ENCODE assay signal across 8 mouse cellular contexts in the genomic region with DNA sequence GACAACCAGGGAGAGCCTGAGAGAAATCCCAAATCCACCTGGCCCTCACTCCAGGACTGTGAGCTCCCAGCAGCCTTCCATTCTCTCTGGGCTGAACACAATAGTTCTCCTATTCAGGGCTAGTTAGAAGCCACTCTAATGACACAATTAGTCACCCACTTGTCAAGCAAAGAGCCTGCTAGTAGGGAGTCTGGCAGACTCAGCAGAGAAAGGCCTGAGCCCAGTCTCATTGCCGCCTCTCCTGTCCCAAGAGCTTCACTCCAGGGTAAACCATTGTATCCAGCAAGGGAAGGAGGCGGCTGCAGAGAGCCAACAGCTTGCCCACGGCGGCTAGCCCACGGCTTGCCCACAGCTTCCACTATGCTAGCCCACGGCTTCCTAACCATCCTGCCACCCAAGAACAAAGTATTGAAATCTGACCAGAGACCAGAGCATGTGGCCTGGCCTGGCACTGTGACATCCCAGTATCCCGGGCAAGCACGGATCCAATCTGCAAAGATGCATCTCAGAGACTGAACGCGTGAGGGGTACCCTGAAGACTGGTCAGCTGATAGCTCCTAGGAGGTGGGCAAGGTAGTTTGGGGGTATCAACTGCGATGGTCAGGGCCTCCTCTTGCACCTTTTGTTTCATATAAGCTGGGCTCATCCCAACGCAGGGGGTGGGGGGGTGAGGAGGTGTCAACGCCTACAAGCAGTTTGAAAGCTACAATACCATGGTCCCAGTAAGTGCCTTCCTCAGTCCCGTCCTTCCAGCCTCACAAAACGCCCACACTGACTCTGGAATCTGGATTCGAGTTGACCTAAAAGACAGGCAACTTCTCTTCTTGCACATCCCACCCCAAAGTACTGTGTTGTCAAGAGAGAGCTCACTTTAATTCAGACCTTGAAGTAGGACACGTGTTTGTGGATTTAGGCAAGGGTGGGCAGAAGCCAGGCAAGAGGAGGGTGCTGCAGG. TPM values are rescaled to one million over a fixed set of nuclear protein-coding genes. Genes with fewer than 3 reads are reported as not detected.
DNase-seq lines count a peak whose midpoint lies in the region; ATAC-seq and TF ChIP-seq lines count a peak whose summit lies in the region.
"Had no signal": no experiment of that assay in that cellular context is flagged by ENCODE, and none has a peak within 500 bp of the region (broad histone marks: within the 10 kb centered on the region; RNA-seq: fewer than 3 reads in every experiment).

No protein-coding gene starts in this region.

- H3K36me3 ChIP-seq in spleen, adult 2 months (ENCODE audit: control insufficient read depth, insufficient read depth, low read length) = no peaks in the 10 kb centered on the region
- no peaks in the 10 kb centered on the region for H3K36me3 ChIP-seq in forebrain, embryonic 16.5 days (ENCODE audit: control insufficient read depth, insufficient read depth)
- H3K36me3 ChIP-seq in liver, embryonic 14.5 days (replicated peaks; ENCODE audit: control insufficient read depth, insufficient read depth, low read depth) = no peaks in the 10 kb centered on the region

- WGBS in spleen, adult 2 months = 71% methylated on average over 17 of the region's 17 CpGs
- 15% methylated on average over 17 of the region's 17 CpGs for WGBS in forebrain, embryonic 16.5 days
- 55% methylated on average over 17 of the region's 17 CpGs for WGBS in liver, embryonic 14.5 days (ENCODE audit: insufficient replicate concordance)

- TF ChIP-seq CTCF in spleen, adult 2 months (IDR thresholded peaks at IDR 0.05; ENCODE audit: extremely low read depth, insufficient read depth, insufficient read length, insufficient replicate concordance) = no peak
- no peak for TF ChIP-seq CTCF in liver, embryonic 14.5 days (IDR thresholded peaks at IDR 0.05; ENCODE audit: low read depth)

- ATAC-seq in forebrain, embryonic 16.5 days = no peak
- no peak for ATAC-seq in liver, embryonic 14.5 days (ENCODE audit: insufficient read depth)

- H3K4me2 ChIP-seq in forebrain, embryonic 16.5 days (ENCODE audit: low read length) = peak overlapping the region; percentile 76
- peak overlapping the region; percentile 50 for H3K4me2 ChIP-seq in liver, embryonic 14.5 days (ENCODE audit: low read depth)

- no peaks in the 10 kb centered on the region for H3K9me3 ChIP-seq in forebrain, embryonic 16.5 days (ENCODE audit: control insufficient read depth, low read length)
- H3K9me3 ChIP-seq in liver, embryonic 14.5 days (ENCODE audit: control insufficient read depth, low read length) = no peaks in the 10 kb centered on the region

- no peak overlapping the region; the same call in 1 of the 2 replicates for H3K27ac ChIP-seq in spleen, adult 2 months (ENCODE audit: insufficient read depth, low read length)
- H3K27ac ChIP-seq in forebrain, embryonic 16.5 days (ENCODE audit: low read length) = no peak overlapping the region
- no peak overlapping the region for H3K27ac ChIP-seq in liver, embryonic 14.5 days

- TF ChIP-seq EP300 in liver, embryonic 14.5 days (IDR thresholded peaks at IDR 0.05; ENCODE audit: low read depth) = no peak

- H3K4me1 ChIP-seq in spleen, adult 2 months (ENCODE audit: control insufficient read depth, insufficient read depth, insufficient read length) = peaks cover 6% of the 10 kb centered on the region; the same call in 1 of the 2 replicates
- H3K4me1 ChIP-seq in forebrain, embryonic 16.5 days (replicated peaks; ENCODE audit: control insufficient read depth, insufficient read depth, low read length) = peaks cover 18% of the 10 kb centered on the region
- peaks cover 0 to 4% of the 10 kb centered on the region in 2 experiments; a peak in 2 of 4 replicates for H3K4me1 ChIP-seq in liver, embryonic 14.5 days (replicated peaks; ENCODE audit: control insufficient read depth in 2 of 2, insufficient read depth in 2 of 2, low read length in 1 of 2)

- TF ChIP-seq POLR2A in spleen, adult 2 months (IDR thresholded peaks at IDR 0.05; ENCODE audit: low read depth, low read length) = no peak

- H3K4me3 ChIP-seq in spleen, adult 2 months (ENCODE audit: extremely low read depth, insufficient read depth, insufficient read length) = peak overlapping the region; percentile 51; the same call in 1 of the 2 replicates
- H3K4me3 ChIP-seq in forebrain, embryonic 16.5 days (replicated peaks; ENCODE audit: low read length) = peak overlapping the region; percentile 53
- H3K4me3 ChIP-seq in liver, embryonic 14.5 days (ENCODE audit: insufficient read depth in 1 of 2, low read depth in 2 of 2, low read length in 2 of 2) = peak overlapping the region; percentile 30 to 39; a peak in 2 of 4 replicates

- H3K27me3 ChIP-seq in spleen, adult 2 months (ENCODE audit: control insufficient read depth, insufficient read depth, low read length) = peaks cover 4% of the 10 kb centered on the region
- H3K27me3 ChIP-seq in forebrain, embryonic 16.5 days (replicated peaks; ENCODE audit: control insufficient read depth, insufficient read depth, low read length) = no peaks in the 10 kb centered on the region
- H3K27me3 ChIP-seq in liver, embryonic 14.5 days (ENCODE audit: control insufficient read depth, insufficient read depth, low read length) = peaks cover 12% of the 10 kb centered on the region

- H3K9ac ChIP-seq in forebrain, embryonic 16.5 days (replicated peaks; ENCODE audit: low read depth, low read length) = peak overlapping the region; percentile 16; the same call in 1 of the 2 replicates
- H3K9ac ChIP-seq in liver, embryonic 14.5 days (replicated peaks) = no peak overlapping the region

- no peak for DNase-seq in spleen, adult 2 months (ENCODE audit: low read depth in 1 of 2, low spot score in 2 of 2)
- no peak for DNase-seq in spleen, adult 18-20 months
- no peak for DNase-seq in liver, embryonic 14.5 days (ENCODE audit: low read depth in 3 of 3, low spot score in 3 of 3)
- no peak for DNase-seq in layer of hippocampus, adult 8-10 months (ENCODE audit: low spot score in 2 of 2)
- DNase-seq in right cerebral cortex, adult 18-20 months = no peak
- no peak for DNase-seq in right cerebral cortex, postnatal 25 days

RNA-seq across cellular contexts. Expression of gene Mxra7, which starts 1.0 kb away (rescaled TPM):
- 18.6 and 25.0 TPM in 2 replicates for polyA plus RNA-seq in spleen, adult 2 months (2012; rRNA removed)
- polyA plus RNA-seq in forebrain, embryonic 16.5 days (2015; fragmentation: Nextera tagmentation; extraction: Ambion mirVana) = 6.3 and 7.8 TPM in 2 replicates
- 0.71 and 1.3 TPM in 2 replicates for polyA plus RNA-seq in liver, embryonic 14.5 days (2012; rRNA removed)
- 1.1 TPM in 2 replicates for polyA plus RNA-seq in liver, embryonic 14.5 days (2014; fragmentation: Nextera tagmentation; extraction: Ambion mirVana)
- total RNA-seq in layer of hippocampus, adult 8-10 months (2022) = 10 to 100 TPM; 18.6 to 22.1 (median 20.0) TPM
- total RNA-seq: neutrophil, adult 5-6 weeks had no signal

RNA-seq across cellular contexts. Expression of gene Mettl23, which starts 16.3 kb away (rescaled TPM):
- polyA plus RNA-seq in spleen, adult 2 months (2012; rRNA removed) = 30.9 and 35.7 TPM in 2 replicates
- 80.4 and 88.5 TPM in 2 replicates for polyA plus RNA-seq in forebrain, embryonic 16.5 days (2015; fragmentation: Nextera tagmentation; extraction: Ambion mirVana)
- 12.9 and 17.5 TPM in 2 replicates for polyA plus RNA-seq in liver, embryonic 14.5 days (2012; rRNA removed)
- polyA plus RNA-seq in liver, embryonic 14.5 days (2014; fragmentation: Nextera tagmentation; extraction: Ambion mirVana) = 37.1 and 41.0 TPM in 2 replicates
- total RNA-seq in layer of hippocampus, adult 8-10 months (2022) = 10 to 100 TPM; 23.0 to 33.2 (median 28.8) TPM

RNA-seq across cellular contexts. Expression of gene Jmjd6, which starts 16.4 kb away (rescaled TPM):
- 21.7 and 23.3 TPM in 2 replicates for polyA plus RNA-seq in spleen, adult 2 months (2012; rRNA removed)
- 71.2 and 72.5 TPM in 2 replicates for polyA plus RNA-seq in forebrain, embryonic 16.5 days (2015; fragmentation: Nextera tagmentation; extraction: Ambion mirVana)
- 10.7 and 14.8 TPM in 2 replicates for polyA plus RNA-seq in liver, embryonic 14.5 days (2012; rRNA removed)
- 22.4 and 24.7 TPM in 2 replicates for polyA plus RNA-seq in liver, embryonic 14.5 days (2014; fragmentation: Nextera tagmentation; extraction: Ambion mirVana)
- total RNA-seq in layer of hippocampus, adult 8-10 months (2022) = 10 to 100 TPM; 29.1 to 36.5 (median 32.4) TPM

RNA-seq across cellular contexts. Expression of gene Mfsd11, which starts 25.4 kb away (rescaled TPM):
- 14.2 and 15.7 TPM in 2 replicates for polyA plus RNA-seq in spleen, adult 2 months (2012; rRNA removed)
- 46.3 and 55.8 TPM in 2 replicates for polyA plus RNA-seq in forebrain, embryonic 16.5 days (2015; fragmentation: Nextera tagmentation; extraction: Ambion mirVana)
- polyA plus RNA-seq in liver, embryonic 14.5 days (2012; rRNA removed) = 5.3 and 5.6 TPM in 2 replicates
- polyA plus RNA-seq in liver, embryonic 14.5 days (2014; fragmentation: Nextera tagmentation; extraction: Ambion mirVana) = 7.4 and 10.2 TPM in 2 replicates
- 10 to 100 TPM; 47.2 to 58.6 (median 51.2) TPM for total RNA-seq in layer of hippocampus, adult 8-10 months (2022)

RNA-seq across cellular contexts. Expression of gene Srsf2, which starts 26.1 kb away (rescaled TPM):
- polyA plus RNA-seq in spleen, adult 2 months (2012; rRNA removed) = 546 and 923 TPM in 2 replicates
- 649 and 700 TPM in 2 replicates for polyA plus RNA-seq in forebrain, embryonic 16.5 days (2015; fragmentation: Nextera tagmentation; extraction: Ambion mirVana)
- 231 and 334 TPM in 2 replicates for polyA plus RNA-seq in liver, embryonic 14.5 days (2012; rRNA removed)
- 426 and 459 TPM in 2 replicates for polyA plus RNA-seq in liver, embryonic 14.5 days (2014; fragmentation: Nextera tagmentation; extraction: Ambion mirVana)
- total RNA-seq in layer of hippocampus, adult 8-10 months (2022) = 100 to 1,000 TPM; 177 to 189 (median 181) TPM
